ENCODE assay signal across 8 mouse cellular contexts in genomic region chr5:122849521-122850318, GRCm38 (mm10). TPM values are rescaled to one million over a fixed set of nuclear protein-coding genes. Genes with fewer than 3 reads are reported as not detected.
DNase-seq lines count a peak whose midpoint lies in the region; ATAC-seq and TF ChIP-seq lines count a peak whose summit lies in the region.

Gene Rnf34 (plus strand): TSS chr5:122850048.

- no peaks in the 10 kb centered on the region for H3K27me3 ChIP-seq in embryonic facial prominence, embryonic 15.5 days
- H3K27me3 ChIP-seq in limb, embryonic 14.5 days (ENCODE audit: control insufficient read depth, insufficient read depth, low read length), result no peaks in the 10 kb centered on the region
- H3K27me3 ChIP-seq in midbrain, postnatal 0 days (ENCODE audit: insufficient read depth, low read length), result no peaks in the 10 kb centered on the region

- H3K36me3 ChIP-seq in embryonic facial prominence, embryonic 15.5 days, result no peaks in the 10 kb centered on the region
- H3K36me3 ChIP-seq in limb, embryonic 14.5 days (ENCODE audit: control insufficient read depth, insufficient read depth, low read length), result no peaks in the 10 kb centered on the region
- no peaks in the 10 kb centered on the region for H3K36me3 ChIP-seq in midbrain, postnatal 0 days (ENCODE audit: insufficient read depth, low read length)

- TF ChIP-seq CTCF in bone marrow, adult 2 months (IDR thresholded peaks at IDR 0.05; ENCODE audit: control insufficient read depth, insufficient read depth, low read length), result no peak
- TF ChIP-seq CTCF in midbrain, postnatal 0 days (IDR thresholded peaks at IDR 0.05), result no peak

- H3K4me2 ChIP-seq in embryonic facial prominence, embryonic 15.5 days (replicated peaks), result peak within 1 kb of the TSS; percentile 88
- H3K4me2 ChIP-seq in limb, embryonic 14.5 days (replicated peaks; ENCODE audit: low read depth, low read length, severe bottlenecking), result peak within 1 kb of the TSS; percentile 91
- peak within 1 kb of the TSS; percentile 96 for H3K4me2 ChIP-seq in midbrain, postnatal 0 days (ENCODE audit: low read depth, low read length, poor library complexity, severe bottlenecking)

- peak within 1 kb of the TSS; percentile 94 for H3K9ac ChIP-seq in embryonic facial prominence, embryonic 15.5 days
- peak within 1 kb of the TSS; percentile 90 for H3K9ac ChIP-seq in limb, embryonic 14.5 days (ENCODE audit: low read depth, low read length, severe bottlenecking)
- peak within 1 kb of the TSS; percentile 84 for H3K9ac ChIP-seq in midbrain, postnatal 0 days (replicated peaks; ENCODE audit: low read length, poor library complexity, severe bottlenecking)

- peak within 1 kb of the TSS; percentile 92 for H3K27ac ChIP-seq in bone marrow, adult 2 months (ENCODE audit: control insufficient read depth, insufficient read depth, low read depth, low read length, poor library complexity)
- peak within 1 kb of the TSS; percentile 91 for H3K27ac ChIP-seq in embryonic facial prominence, embryonic 15.5 days (replicated peaks)
- H3K27ac ChIP-seq in limb, embryonic 14.5 days (replicated peaks; ENCODE audit: low read depth, low read length), result peak within 1 kb of the TSS; percentile 87
- peak within 1 kb of the TSS; percentile 89 for H3K27ac ChIP-seq in midbrain, postnatal 0 days (ENCODE audit: low read depth, low read length)

- H3K9me3 ChIP-seq in embryonic facial prominence, embryonic 15.5 days (replicated peaks), result no peaks in the 10 kb centered on the region
- H3K9me3 ChIP-seq in limb, embryonic 14.5 days (ENCODE audit: control insufficient read depth, low read length), result no peaks in the 10 kb centered on the region
- no peaks in the 10 kb centered on the region for H3K9me3 ChIP-seq in midbrain, postnatal 0 days (ENCODE audit: low read length)

- peak; percentile 99 for TF ChIP-seq POLR2A in bone marrow, adult 2 months (IDR thresholded peaks at IDR 0.05; ENCODE audit: borderline replicate concordance, control insufficient read depth, low read depth, low read length)
- TF ChIP-seq POLR2A in limb, embryonic 14.5 days (IDR thresholded peaks at IDR 0.05; ENCODE audit: borderline replicate concordance, extremely low read depth, insufficient read depth, insufficient read length), result peak; percentile 94; the same call in 1 of the 2 replicates

- ATAC-seq in embryonic facial prominence, embryonic 15.5 days (ENCODE audit: insufficient number of reproducible peaks, low FRiP score, low TSS enrichment, low read depth), result peak; percentile 100
- peak; percentile 100 for ATAC-seq in limb, embryonic 14.5 days (ENCODE audit: low FRiP score, low read depth)
- ATAC-seq in midbrain, postnatal 0 days (ENCODE audit: low FRiP score), result peak; percentile 100

- H3K4me3 ChIP-seq in bone marrow, adult 2 months (replicated peaks; ENCODE audit: control insufficient read depth, low read depth, low read length), result peak within 1 kb of the TSS; percentile 86
- H3K4me3 ChIP-seq in embryonic facial prominence, embryonic 15.5 days (replicated peaks), result peak within 1 kb of the TSS; percentile 96
- peak within 1 kb of the TSS; percentile 85 for H3K4me3 ChIP-seq in limb, embryonic 14.5 days (replicated peaks; ENCODE audit: low read length)
- peak within 1 kb of the TSS; percentile 69 for H3K4me3 ChIP-seq in midbrain, postnatal 0 days (ENCODE audit: low read depth, low read length)

- peak; percentile 99 for DNase-seq in 416B (ENCODE audit: low read depth)
- DNase-seq in heart, adult 8-10 months (ENCODE audit: low spot score), result peak; percentile 94
- DNase-seq in kidney, adult 9 months, result peak; percentile 98
- DNase-seq in limb, embryonic 14.5 days (ENCODE audit: low spot score), result peak; percentile 98
- DNase-seq in midbrain, postnatal 0 days (ENCODE audit: low spot score), result peak; percentile 99
- DNase-seq in spleen, postnatal 14 days (ENCODE audit: low spot score in 2 of 2), result peak; percentile 93 to 94

- WGBS in bone marrow, adult 2 months, result under 1% methylated on average over 60 of the region's 61 CpGs
- WGBS in embryonic facial prominence, embryonic 15.5 days, result under 1% methylated on average over 60 of the region's 61 CpGs
- WGBS in limb, embryonic 14.5 days, result under 1% methylated on average over 43 of the region's 61 CpGs
- 1% methylated on average over 57 of the region's 61 CpGs for WGBS in midbrain, postnatal 0 days

- peaks cover 1% of the 10 kb centered on the region for H3K4me1 ChIP-seq in bone marrow, adult 2 months (ENCODE audit: control insufficient read depth, insufficient read depth, low read length)
- peaks cover 12% of the 10 kb centered on the region for H3K4me1 ChIP-seq in embryonic facial prominence, embryonic 15.5 days
- peaks cover 11% of the 10 kb centered on the region for H3K4me1 ChIP-seq in limb, embryonic 14.5 days (ENCODE audit: control insufficient read depth, insufficient read depth, low read length)
- peaks cover 7% of the 10 kb centered on the region for H3K4me1 ChIP-seq in midbrain, postnatal 0 days (ENCODE audit: insufficient read depth, low read length)

RNA-seq across cellular contexts. Expression of gene Rnf34, which starts in this region (rescaled TPM):
- 4.0 and 11.1 TPM in 2 replicates for polyA plus RNA-seq in bone marrow, adult 2 months (2011; ENCODE audit: insufficient read depth, insufficient read length, low replicate concordance, missing spikeins)
- 32.0 and 36.0 TPM in 2 replicates for polyA plus RNA-seq in embryonic facial prominence, embryonic 15.5 days (2015; fragmentation: Nextera tagmentation; extraction: Ambion mirVana)
- total RNA-seq in heart, adult 8-10 months (2022), result 10 to 100 TPM; 30.7 to 39.8 (median 35.3) TPM
- polyA plus RNA-seq in limb, embryonic 14.5 days (2012; rRNA removed), result 21.4 and 23.5 TPM in 2 replicates
- polyA plus RNA-seq in limb, embryonic 14.5 days (2014; fragmentation: Nextera tagmentation; extraction: Ambion mirVana), result 33.7 and 40.4 TPM in 2 replicates
- 24.5 and 41.5 TPM in 2 replicates for total RNA-seq in midbrain, postnatal 0 days (2014; rRNA removed)
- polyA plus RNA-seq in midbrain, postnatal 0 days (2015; fragmentation: Nextera tagmentation; extraction: Ambion mirVana), result 36.1 and 38.0 TPM in 2 replicates

Comparison
In these comparisons a context has a peak if more than half of its experiments do, and no peak if none do; other contexts are left out.
1. Peak in every context shown above with its lines: DNase-seq, ATAC-seq, H3K4me3 ChIP-seq and H3K27ac ChIP-seq.